Mouse (Mus musculus) E14TG2a.4 (cell line): ENCODE measurements around the gene Mdc1.
A peak's percentile ranks its signal among the peaks of the same experiment; 100 is the strongest.

Source experiments
- H3K27me3 ChIP-seq: 2 replicates; pipeline ENCODE4 v1.6.1; 2014; ENCODE audit warnings: low read length, control low read depth; ENCODE audit not compliant: insufficient read depth
- H3K36me3 ChIP-seq: 2 replicates; pipeline ENCODE4 v1.6.1; 2014; ENCODE audit warnings: low read length, control low read depth; ENCODE audit not compliant: insufficient read depth
- H3K4me1 ChIP-seq: replicated peaks from 2 replicates; pipeline ENCODE4 v1.6.1; 2014; ENCODE audit warnings: low read depth, low read length, control low read depth
- H3K4me3 ChIP-seq: replicated peaks from 2 replicates; pipeline ENCODE4 v1.5.1; 2014; ENCODE audit warnings: mild to moderate bottlenecking, low read length
- H3K9me3 ChIP-seq: 2 replicates; pipeline ENCODE4 v1.6.1; 2014; ENCODE audit warnings: low read length, control low read depth
- CTCF ChIP-seq: conservative IDR thresholded peaks from 2 replicates; pipeline ENCODE4 v1.5.1; 2014; ENCODE audit warnings: low read length
- NANOG ChIP-seq: IDR thresholded peaks from 2 replicates; pipeline ENCODE4 v1.6.1; 2014; ENCODE audit warnings: borderline replicate concordance, low read length, mixed read lengths
- POU5F1 ChIP-seq: IDR thresholded peaks from 2 replicates; pipeline ENCODE4 v1.6.1; 2014; ENCODE audit warnings: low read length, borderline replicate concordance

Gene Mdc1

DNA sequence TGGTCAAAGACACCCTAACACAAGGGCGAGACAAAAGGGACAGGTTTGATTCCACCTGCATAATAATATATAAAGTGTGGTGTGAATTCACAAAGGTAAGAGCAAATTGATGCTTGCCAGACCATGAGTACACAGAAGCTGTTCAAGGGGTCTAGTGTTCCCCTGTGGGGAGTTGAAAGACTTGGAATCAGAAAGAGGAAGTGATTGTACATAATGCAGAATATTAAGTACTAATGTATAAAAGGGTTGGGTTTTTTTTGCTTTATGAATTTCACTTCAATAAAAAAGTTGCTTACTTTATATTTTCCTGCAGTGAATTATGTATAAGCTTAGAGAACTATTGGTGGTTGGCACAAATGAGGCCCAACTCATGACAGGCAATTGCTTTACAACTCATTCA lies 18.1 kb downstream of the Mdc1 start:
- no peaks in the 10 kb centered on the region for H3K27me3 ChIP-seq
- TF ChIP-seq POU5F1, result no peak
- no peak for TF ChIP-seq CTCF
- no peak for TF ChIP-seq NANOG
- no peaks in the 10 kb centered on the region for H3K9me3 ChIP-seq
- H3K4me1 ChIP-seq, result peaks cover 81% of the 10 kb centered on the region
- peaks cover 71% of the 10 kb centered on the region for H3K36me3 ChIP-seq
- no peak overlapping the region for H3K4me3 ChIP-seq

DNA sequence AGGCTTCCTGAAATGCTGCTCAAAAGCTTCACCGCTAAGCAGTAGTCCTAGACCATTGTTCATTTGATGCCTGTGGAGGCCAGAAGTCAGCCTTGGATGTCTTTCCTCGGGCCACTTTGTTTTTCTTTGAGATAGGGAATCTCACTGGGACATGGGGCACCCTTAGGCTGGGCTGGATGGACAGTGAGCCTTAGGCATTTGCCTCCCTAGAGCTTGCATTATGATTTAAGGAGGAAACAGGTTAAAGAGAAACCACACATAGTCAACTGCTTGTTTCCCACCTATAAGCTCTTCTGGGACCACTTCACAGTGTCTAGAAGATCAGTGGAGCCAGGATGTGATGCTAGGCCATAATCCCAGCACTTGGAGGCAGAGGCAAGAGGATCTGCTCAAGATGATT lies 18.5 kb downstream of the Mdc1 start:
- TF ChIP-seq POU5F1, result no peak
- no peak for TF ChIP-seq CTCF
- no peak for TF ChIP-seq NANOG
- Histone ChIP-seq H3K27me3 (no peaks in the 10 kb centered on the region), H3K4me3 (no peak overlapping the region), H3K9me3 (no peaks in the 10 kb centered on the region), H3K36me3 (peaks cover 67% of the 10 kb centered on the region), H3K4me1 (peaks cover 81% of the 10 kb centered on the region)

- Histone ChIP-seq H3K27me3 (no peaks in the 10 kb centered on the region), H3K4me1 (peaks cover 84% of the 10 kb centered on the region), H3K9me3 (no peaks in the 10 kb centered on the region), H3K36me3 (peaks cover 57% of the 10 kb centered on the region), H3K4me3 (peak overlapping the region; percentile 94)
- TF ChIP-seq POU5F1 (no peak), CTCF (no peak), NANOG (no peak)
Measured at GRCm38 (mm10) chr17:35860831-35861197, 19.5 kb downstream of the Mdc1 start.

GRCm38 (mm10) chr17:35861198-35861857 lies 20.0 kb downstream of the Mdc1 start, which contains the start of gene Nrm:
Gene Nrm (plus strand): TSS chr17:35861318.
- H3K27me3 ChIP-seq, result no peaks in the 10 kb centered on the region
- TF ChIP-seq CTCF (no peak), NANOG (no peak), POU5F1 (no peak)
- H3K4me1 ChIP-seq, result peaks cover 80% of the 10 kb centered on the region
- peak within 1 kb of the TSS; percentile 94 for H3K4me3 ChIP-seq
- H3K9me3 ChIP-seq, result no peaks in the 10 kb centered on the region
- H3K36me3 ChIP-seq, result peaks cover 52% of the 10 kb centered on the region

- TF ChIP-seq POU5F1 (no peak), NANOG (no peak), CTCF (no peak)
- H3K9me3 ChIP-seq, result no peaks in the 10 kb centered on the region
- peaks cover 80% of the 10 kb centered on the region for H3K4me1 ChIP-seq
- peak overlapping the region; percentile 88 for H3K4me3 ChIP-seq
- H3K36me3 ChIP-seq, result peaks cover 31% of the 10 kb centered on the region
- H3K27me3 ChIP-seq, result peaks cover 11% of the 10 kb centered on the region
Measured at GRCm38 (mm10) chr17:35864832-35865353, 23.6 kb downstream of the Mdc1 start.

DNA sequence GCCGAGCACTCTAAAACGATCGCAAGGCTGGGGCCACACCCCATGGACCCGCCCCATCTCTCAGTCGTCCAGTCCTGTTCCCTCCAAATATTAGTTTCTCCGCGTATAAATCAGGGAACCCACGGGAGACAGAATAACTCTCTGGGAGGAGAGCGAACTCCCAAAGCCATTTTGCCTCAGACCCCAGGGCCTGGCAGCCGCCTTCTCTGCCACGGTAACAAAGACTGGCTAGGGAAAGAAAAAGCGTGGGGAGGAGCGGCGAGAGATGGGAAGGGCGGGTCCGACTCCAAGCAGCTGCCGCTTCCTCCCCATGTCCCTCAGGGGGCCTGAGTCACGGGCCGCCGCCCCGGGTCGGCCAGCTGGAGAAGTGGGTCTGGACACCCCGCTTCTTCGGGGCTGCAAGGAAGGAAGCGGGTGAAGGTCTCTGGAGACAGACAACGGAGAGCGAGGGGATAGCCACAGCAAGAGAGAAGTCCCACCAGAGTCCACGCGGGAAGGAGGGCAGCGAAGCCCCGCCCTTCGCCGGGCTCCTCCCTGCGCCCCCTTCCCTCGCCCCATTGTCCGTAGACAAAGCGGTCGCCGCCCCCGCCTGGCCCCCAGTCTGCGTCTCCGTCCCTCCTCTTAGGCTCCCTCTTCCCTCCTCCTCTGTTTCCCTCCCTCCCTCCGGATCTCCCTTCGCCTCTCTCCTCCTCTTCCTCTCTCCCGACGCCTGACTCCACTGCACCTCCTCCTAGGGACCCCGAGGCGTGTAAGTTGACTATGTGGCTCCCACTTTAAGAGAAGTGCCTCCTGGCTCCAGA lies 24.4 kb downstream of the Mdc1 start, which contains the start of gene Ppp1r18:
Ppp1r18 (plus strand) TSS at position 113 of the 800 bp plus-strand sequence.
- peaks cover 11% of the 10 kb centered on the region for H3K27me3 ChIP-seq
- peak within 1 kb of the TSS; percentile 88 for H3K4me3 ChIP-seq
- TF ChIP-seq POU5F1, result no peak
- no peak for TF ChIP-seq CTCF
- no peak for TF ChIP-seq NANOG
- peaks cover 29% of the 10 kb centered on the region for H3K36me3 ChIP-seq
- H3K9me3 ChIP-seq, result no peaks in the 10 kb centered on the region
- peaks cover 80% of the 10 kb centered on the region for H3K4me1 ChIP-seq

- Histone ChIP-seq H3K36me3 (peaks cover 33% of the 10 kb centered on the region), H3K4me1 (peaks cover 86% of the 10 kb centered on the region), H3K4me3 (peak overlapping the region; percentile 88), H3K9me3 (no peaks in the 10 kb centered on the region), H3K27me3 (peaks cover 11% of the 10 kb centered on the region)
- TF ChIP-seq POU5F1 (no peak), NANOG (no peak), CTCF (no peak)
Measured at GRCm38 (mm10) chr17:35866281-35866831, 25.0 kb downstream of the Mdc1 start.
